9 mouse cellular contexts compared by ENCODE assay signal in the genomic region with DNA sequence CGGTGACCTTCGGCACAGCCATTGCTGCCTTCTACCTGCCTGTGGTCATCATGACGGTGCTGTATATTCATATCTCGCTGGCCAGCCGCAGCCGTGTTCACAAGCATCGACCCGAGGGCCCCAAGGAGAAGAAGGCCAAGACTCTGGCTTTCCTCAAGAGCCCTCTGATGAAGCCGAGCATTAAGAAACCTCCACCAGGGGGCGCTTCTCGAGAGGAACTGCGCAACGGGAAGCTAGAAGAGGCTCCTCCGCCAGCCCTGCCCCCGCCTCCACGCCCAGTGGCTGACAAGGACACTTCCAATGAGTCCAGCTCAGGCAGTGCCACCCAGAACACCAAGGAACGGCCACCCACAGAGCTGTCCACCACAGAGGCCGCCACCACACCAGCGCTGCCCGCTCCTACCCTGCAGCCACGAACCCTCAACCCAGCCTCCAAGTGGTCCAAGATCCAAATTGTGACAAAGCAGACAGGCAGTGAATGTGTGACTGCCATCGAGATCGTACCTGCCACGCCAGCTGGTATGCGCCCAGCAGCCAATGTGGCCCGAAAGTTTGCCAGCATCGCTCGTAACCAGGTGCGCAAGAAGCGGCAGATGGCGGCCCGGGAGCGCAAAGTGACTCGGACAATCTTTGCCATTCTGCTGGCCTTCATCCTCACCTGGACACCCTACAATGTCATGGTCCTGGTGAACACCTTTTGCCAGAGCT. TPM values are rescaled to one million over a fixed set of nuclear protein-coding genes. Genes with fewer than 3 reads are reported as not detected.
DNase-seq lines count a peak whose midpoint lies in the region; ATAC-seq and TF ChIP-seq lines count a peak whose summit lies in the region.
"Had no signal": no experiment of that assay in that cellular context is flagged by ENCODE, and none has a peak within 500 bp of the region (broad histone marks: within the 10 kb centered on the region; RNA-seq: fewer than 3 reads in every experiment).

No protein-coding gene starts in this region.

- no peak for ATAC-seq in midbrain, embryonic 11.5 days (ENCODE audit: low FRiP score)
- no peak for ATAC-seq in midbrain, embryonic 15.5 days (replicated peaks)
- ATAC-seq in intestine, postnatal 0 days: peak; percentile 18; the same call in 1 of the 2 replicates
- ATAC-seq in limb, embryonic 12.5 days (ENCODE audit: insufficient number of reproducible peaks, insufficient read depth, low FRiP score, low TSS enrichment, low read depth): no peak
- no peak for ATAC-seq in midbrain, embryonic 14.5 days (ENCODE audit: low FRiP score, low TSS enrichment)

- H3K4me2 ChIP-seq in midbrain, embryonic 11.5 days: no peak overlapping the region
- no peak overlapping the region for H3K4me2 ChIP-seq in midbrain, embryonic 15.5 days
- H3K4me2 ChIP-seq in intestine, postnatal 0 days (replicated peaks; ENCODE audit: low read depth): peak overlapping the region; percentile 51
- H3K4me2 ChIP-seq in limb, embryonic 12.5 days: peak overlapping the region; percentile 28; the same call in 1 of the 2 replicates
- H3K4me2 ChIP-seq in midbrain, embryonic 14.5 days (ENCODE audit: low read length): no peak overlapping the region

- peaks cover 32% of the 10 kb centered on the region for H3K4me1 ChIP-seq in midbrain, embryonic 11.5 days (ENCODE audit: control insufficient read depth, insufficient read depth, low read length)
- H3K4me1 ChIP-seq in midbrain, embryonic 15.5 days: peaks cover 41% of the 10 kb centered on the region
- peaks cover 15% of the 10 kb centered on the region for H3K4me1 ChIP-seq in intestine, postnatal 0 days (replicated peaks; ENCODE audit: control insufficient read depth, insufficient read depth, low read length)
- peaks cover 40% of the 10 kb centered on the region for H3K4me1 ChIP-seq in limb, embryonic 12.5 days (replicated peaks)
- H3K4me1 ChIP-seq in midbrain, embryonic 14.5 days (ENCODE audit: control insufficient read depth, insufficient read depth, low read length): peaks cover 31% of the 10 kb centered on the region

- H3K27me3 ChIP-seq in midbrain, embryonic 11.5 days (ENCODE audit: control insufficient read depth, insufficient read depth, low read length): peaks cover 17% of the 10 kb centered on the region
- H3K27me3 ChIP-seq in midbrain, embryonic 15.5 days (replicated peaks): peaks cover 27% of the 10 kb centered on the region
- peaks cover 14% of the 10 kb centered on the region for H3K27me3 ChIP-seq in intestine, postnatal 0 days (replicated peaks; ENCODE audit: control insufficient read depth, insufficient read depth, low read length)
- H3K27me3 ChIP-seq in limb, embryonic 12.5 days: peaks cover 28% of the 10 kb centered on the region
- peaks cover 13% of the 10 kb centered on the region for H3K27me3 ChIP-seq in midbrain, embryonic 14.5 days (ENCODE audit: control insufficient read depth, insufficient read depth, low read length)

- H3K27ac ChIP-seq in midbrain, embryonic 11.5 days (ENCODE audit: low read depth, low read length): no peak overlapping the region
- H3K27ac ChIP-seq in midbrain, embryonic 15.5 days: no peak overlapping the region
- no peak overlapping the region for H3K27ac ChIP-seq in intestine, postnatal 0 days (ENCODE audit: low read depth, low read length)
- no peak overlapping the region for H3K27ac ChIP-seq in limb, embryonic 12.5 days
- no peak overlapping the region for H3K27ac ChIP-seq in midbrain, embryonic 14.5 days (replicated peaks; ENCODE audit: low read depth, low read length)

- peak; percentile 82 for TF ChIP-seq CTCF in intestine, postnatal 0 days (IDR thresholded peaks at IDR 0.05; ENCODE audit: low read depth)

- DNase-seq in midbrain, embryonic 11.5 days (ENCODE audit: low spot score, missing footprints): peak; percentile 98
- DNase-seq in cerebellum, adult 9-10 months: peak; percentile 90
- peak; percentile 87 for DNase-seq in gastrocnemius, postnatal 10 days
- peak; percentile 76 for DNase-seq in midbrain, embryonic 14.5 days
- DNase-seq in spleen, postnatal 4 days (ENCODE audit: low spot score in 2 of 2): peak; percentile 78 to 95

- H3K4me3 ChIP-seq in midbrain, embryonic 11.5 days (ENCODE audit: low read depth, low read length): no peak overlapping the region
- no peak overlapping the region for H3K4me3 ChIP-seq in midbrain, embryonic 15.5 days
- H3K4me3 ChIP-seq in intestine, postnatal 0 days (ENCODE audit: low read depth, low read length): no peak overlapping the region
- H3K4me3 ChIP-seq in limb, embryonic 12.5 days (replicated peaks): no peak overlapping the region
- H3K4me3 ChIP-seq in midbrain, embryonic 14.5 days (replicated peaks; ENCODE audit: low read depth, low read length): no peak overlapping the region

- 44% methylated on average over 34 of the region's 34 CpGs for WGBS in midbrain, embryonic 11.5 days
- 47% methylated on average over 34 of the region's 34 CpGs for WGBS in midbrain, embryonic 15.5 days
- 41% methylated on average over 34 of the region's 34 CpGs for WGBS in intestine, postnatal 0 days
- WGBS in limb, embryonic 12.5 days: 40% methylated on average over 34 of the region's 34 CpGs
- 50% methylated on average over 34 of the region's 34 CpGs for WGBS in midbrain, embryonic 14.5 days

- H3K36me3 ChIP-seq in midbrain, embryonic 11.5 days (ENCODE audit: control insufficient read depth, insufficient read depth, low read length): no peaks in the 10 kb centered on the region
- H3K36me3 ChIP-seq in midbrain, embryonic 15.5 days (replicated peaks): no peaks in the 10 kb centered on the region
- 0 out of 2 replicates have a peak, but pooled peaks cover 3% of the 10 kb centered on the region for H3K36me3 ChIP-seq in intestine, postnatal 0 days (ENCODE audit: control insufficient read depth, insufficient read depth)
- peaks cover 18% of the 10 kb centered on the region for H3K36me3 ChIP-seq in limb, embryonic 12.5 days
- no peaks in the 10 kb centered on the region for H3K36me3 ChIP-seq in midbrain, embryonic 14.5 days (ENCODE audit: control insufficient read depth, insufficient read depth, low read length)

- H3K9me3 ChIP-seq in midbrain, embryonic 11.5 days (ENCODE audit: control insufficient read depth, low read length): no peaks in the 10 kb centered on the region
- no peaks in the 10 kb centered on the region for H3K9me3 ChIP-seq in midbrain, embryonic 15.5 days
- no peaks in the 10 kb centered on the region for H3K9me3 ChIP-seq in intestine, postnatal 0 days (ENCODE audit: control insufficient read depth)
- no peaks in the 10 kb centered on the region for H3K9me3 ChIP-seq in limb, embryonic 12.5 days
- no peaks in the 10 kb centered on the region for H3K9me3 ChIP-seq in midbrain, embryonic 14.5 days (ENCODE audit: control insufficient read depth, low read length)

- no peak overlapping the region for H3K9ac ChIP-seq in midbrain, embryonic 11.5 days (ENCODE audit: low read length)
- no peak overlapping the region for H3K9ac ChIP-seq in midbrain, embryonic 15.5 days
- H3K9ac ChIP-seq in intestine, postnatal 0 days (ENCODE audit: low read depth, low read length): no peak overlapping the region
- no peak overlapping the region for H3K9ac ChIP-seq in limb, embryonic 12.5 days (replicated peaks)
- H3K9ac ChIP-seq in midbrain, embryonic 14.5 days (replicated peaks; ENCODE audit: low read length): no peak overlapping the region

RNA-seq across cellular contexts. Expression of a gene that starts 0.9 kb away (rescaled TPM):
- polyA plus RNA-seq in midbrain, embryonic 11.5 days (2014; fragmentation: Nextera tagmentation; extraction: Ambion mirVana): 0.26 and 0.37 TPM in 2 replicates
- polyA plus RNA-seq in midbrain, embryonic 15.5 days (2015; fragmentation: Nextera tagmentation; extraction: Ambion mirVana): 0.57 and 0.66 TPM in 2 replicates
- total RNA-seq in gastrocnemius, postnatal 10 days (2021): under 1 TPM in 1 of 2 experiments, not detected in 1; 0.16 TPM
- polyA plus RNA-seq in intestine, postnatal 0 days (2015; fragmentation: Nextera tagmentation; extraction: Ambion mirVana): 0.24 and 0.26 TPM in 2 replicates
- polyA plus RNA-seq in limb, embryonic 12.5 days (2016; fragmentation: Nextera tagmentation; extraction: Ambion mirVana): 0.33 and 0.65 TPM in 2 replicates
- polyA plus RNA-seq in midbrain, embryonic 14.5 days (2014; fragmentation: Nextera tagmentation; extraction: Ambion mirVana): 0.34 and 0.65 TPM in 2 replicates

RNA-seq across cellular contexts. Expression of a gene that starts 4.1 kb away (rescaled TPM):
- 926 and 968 TPM in 2 replicates for polyA plus RNA-seq in midbrain, embryonic 11.5 days (2014; fragmentation: Nextera tagmentation; extraction: Ambion mirVana)
- 132 and 158 TPM in 2 replicates for polyA plus RNA-seq in midbrain, embryonic 15.5 days (2015; fragmentation: Nextera tagmentation; extraction: Ambion mirVana)
- total RNA-seq in gastrocnemius, postnatal 10 days (2021): 10 to 100 TPM; 43.3 to 55.2 TPM
- polyA plus RNA-seq in intestine, postnatal 0 days (2015; fragmentation: Nextera tagmentation; extraction: Ambion mirVana): 119 and 128 TPM in 2 replicates
- 2,281 and 2,291 TPM in 2 replicates for polyA plus RNA-seq in limb, embryonic 12.5 days (2016; fragmentation: Nextera tagmentation; extraction: Ambion mirVana)
- polyA plus RNA-seq in midbrain, embryonic 14.5 days (2014; fragmentation: Nextera tagmentation; extraction: Ambion mirVana): 131 and 196 TPM in 2 replicates

RNA-seq across cellular contexts. Expression of a gene that starts 17.5 kb away (rescaled TPM):
- polyA plus RNA-seq in midbrain, embryonic 11.5 days (2014; fragmentation: Nextera tagmentation; extraction: Ambion mirVana): 0.25 TPM in 1 of 2 replicates, not detected in the other
- 0.20 and 0.31 TPM in 2 replicates for polyA plus RNA-seq in midbrain, embryonic 15.5 days (2015; fragmentation: Nextera tagmentation; extraction: Ambion mirVana)
- total RNA-seq in gastrocnemius, postnatal 10 days (2021): not detected
- 0.21 and 0.30 TPM in 2 replicates for polyA plus RNA-seq in intestine, postnatal 0 days (2015; fragmentation: Nextera tagmentation; extraction: Ambion mirVana)
- polyA plus RNA-seq in limb, embryonic 12.5 days (2016; fragmentation: Nextera tagmentation; extraction: Ambion mirVana): 0.28 and 0.59 TPM in 2 replicates
- polyA plus RNA-seq in midbrain, embryonic 14.5 days (2014; fragmentation: Nextera tagmentation; extraction: Ambion mirVana): 0.14 and 0.26 TPM in 2 replicates
- total RNA-seq: adrenal gland, postnatal 4 days had no signal

RNA-seq across cellular contexts. Expression of a gene that starts 47.7 kb away (rescaled TPM):
- polyA plus RNA-seq in midbrain, embryonic 11.5 days (2014; fragmentation: Nextera tagmentation; extraction: Ambion mirVana): 19.2 and 23.7 TPM in 2 replicates
- 32.2 and 36.1 TPM in 2 replicates for polyA plus RNA-seq in midbrain, embryonic 15.5 days (2015; fragmentation: Nextera tagmentation; extraction: Ambion mirVana)
- total RNA-seq in gastrocnemius, postnatal 10 days (2021): 10 to 100 TPM; 60.5 to 84.3 TPM
- polyA plus RNA-seq in intestine, postnatal 0 days (2015; fragmentation: Nextera tagmentation; extraction: Ambion mirVana): 53.2 and 56.8 TPM in 2 replicates
- 33.7 and 39.9 TPM in 2 replicates for polyA plus RNA-seq in limb, embryonic 12.5 days (2016; fragmentation: Nextera tagmentation; extraction: Ambion mirVana)
- 27.5 and 32.0 TPM in 2 replicates for polyA plus RNA-seq in midbrain, embryonic 14.5 days (2014; fragmentation: Nextera tagmentation; extraction: Ambion mirVana)

Comparison
In these comparisons a context has a peak if more than half of its experiments do, and no peak if none do; other contexts are left out.
1. H3K4me2 ChIP-seq: peak in intestine, postnatal 0 days (single experiment) and limb, embryonic 12.5 days (single experiment); none in midbrain, embryonic 11.5 days (single experiment), midbrain, embryonic 15.5 days (single experiment) and midbrain, embryonic 14.5 days (single experiment).
2. Peak in every context shown above with its lines, with median percentiles within 50 percentile points of each other: DNase-seq.